Mouse (Mus musculus) lung, postnatal 0 days (tissue): ENCODE results near the gene Ptcd2. TPM values are rescaled to one million over a fixed set of nuclear protein-coding genes. Genes with fewer than 3 reads are reported as not detected.

Experiments
- ATAC-seq: fragments of 200-750 bp; cut with Nextera tagmentation; 2 replicates; pipeline ENCODE4 v1.8.0; 2017; ENCODE audit warnings: moderate library complexity
- DNase-seq: peaks from one replicate; pipeline ENCODE4 v3.0.0-alpha.2; 2016; ENCODE audit warnings: low spot score
- H3K27ac ChIP-seq: fragments of 300-500 bp; sonication (generic); 2 replicates; pipeline ENCODE4 v1.5.1; 2014; ENCODE audit warnings: antibody characterized with exemption, mild to moderate bottlenecking, low read length, mixed read lengths
- H3K27me3 ChIP-seq: fragments of 300-500 bp; sonication (generic); replicated peaks from 2 replicates; pipeline ENCODE4 v1.6.1; 2014; ENCODE audit warnings: low read length, mixed read lengths; ENCODE audit not compliant: insufficient read depth
- H3K36me3 ChIP-seq: fragments of 300-500 bp; sonication (generic); 2 replicates; pipeline ENCODE4 v1.6.1; 2014; ENCODE audit warnings: low read length, mixed read lengths; ENCODE audit not compliant: insufficient read depth
- H3K4me1 ChIP-seq: fragments of 300-500 bp; sonication (generic); 2 replicates; pipeline ENCODE4 v1.6.1; 2014; ENCODE audit warnings: antibody characterized with exemption, low read depth, low read length, mixed read lengths; ENCODE audit not compliant: insufficient read depth
- H3K4me2 ChIP-seq: fragments of 300-500 bp; sonication (generic); replicated peaks from 2 replicates; pipeline ENCODE4 v1.6.1; 2014; ENCODE audit warnings: low read depth, mild to moderate bottlenecking, low read length, moderate library complexity, mixed read lengths
- H3K4me3 ChIP-seq: fragments of 300-500 bp; sonication (generic); 2 replicates; pipeline ENCODE4 v1.5.1; 2014; ENCODE audit warnings: low read depth, low read length
- H3K9ac ChIP-seq: fragments of 300-500 bp; sonication (generic); replicated peaks from 2 replicates; pipeline ENCODE4 v1.6.1; 2014; ENCODE audit warnings: low read depth, mild to moderate bottlenecking
- H3K9me3 ChIP-seq: fragments of 300-500 bp; sonication (generic); 2 replicates; pipeline ENCODE4 v1.6.1; 2016; ENCODE audit warnings: low read length, mixed read lengths
- CTCF ChIP-seq: IDR thresholded peaks from 2 replicates; pipeline ENCODE4 v1.5.1; 2016; ENCODE audit warnings: antibody characterized with exemption, mild to moderate bottlenecking
- EP300 ChIP-seq: IDR thresholded peaks from 2 replicates; pipeline ENCODE4 v1.6.1; 2016; ENCODE audit warnings: antibody characterized with exemption, mild to moderate bottlenecking, control low read depth
- WGBS: fragments of 180-500 bp; shearing (Covaris S2); extraction: QIAGEN DNeasy Blood & Tissue Kit; methylation state at CpG from one replicate; pipeline ENCODE4 v1.1.7; 2014; 5-methylcytosine and 5-hydroxymethylcytosine counted together
- polyA plus RNA-seq: library from polyadenylated mRNA; unstranded; fragments of >200 nt; fragmentation: Nextera tagmentation; extraction: Ambion mirVana; gene quantifications from 2 replicates; pipeline ENCODE4 v1.2.1, GENCODE M21; 2015

Gene Ptcd2
- polyA plus RNA-seq, 1 experiment from 2014 or later: 22.9 TPM

DNA sequence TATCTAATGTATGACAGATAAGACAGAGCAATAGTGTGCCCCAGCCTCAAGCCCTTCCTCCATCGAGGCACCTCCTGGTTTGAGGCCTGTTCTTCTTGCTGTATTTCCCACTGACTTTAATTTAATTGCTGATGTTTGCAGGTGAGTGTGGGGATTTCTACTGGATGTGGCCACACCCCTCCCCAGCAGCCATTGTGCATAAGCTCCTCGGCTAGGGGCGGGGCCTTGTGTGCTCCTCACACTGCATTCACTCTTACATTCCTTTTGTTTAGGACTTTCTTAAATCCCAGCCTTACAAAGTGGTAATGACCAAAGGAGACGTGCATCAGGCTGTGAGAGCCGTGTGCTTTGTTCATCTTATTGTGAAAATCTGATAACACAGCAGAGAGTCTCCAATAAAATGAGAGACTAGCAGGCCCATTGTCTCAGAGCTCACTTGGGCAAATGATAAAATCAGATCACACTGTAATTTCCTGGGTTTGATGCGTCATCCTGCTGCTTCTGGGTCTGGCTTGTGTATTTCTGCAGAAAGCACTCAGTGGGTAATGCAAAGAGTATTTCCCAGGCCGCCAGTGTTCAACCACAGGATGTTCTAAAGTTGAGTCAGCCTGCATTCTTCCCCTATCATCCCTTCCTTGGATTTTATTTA is 40.2 kb upstream of the Ptcd2 start:
- ATAC-seq (peak; percentile 84), DNase-seq (peak; percentile 51)
- Histone ChIP-seq H3K4me3 (no peak overlapping the region), H3K9me3 (no peaks in the 10 kb centered on the region), H3K9ac (no peak overlapping the region), H3K4me2 (no peak overlapping the region), H3K36me3 (no peaks in the 10 kb centered on the region), H3K27me3 (no peaks in the 10 kb centered on the region), H3K27ac (no peak overlapping the region), H3K4me1 (no peaks in the 10 kb centered on the region)
- TF ChIP-seq CTCF (no peak), EP300 (peak; percentile 84)
- WGBS: 74% methylated on average over 7 of the region's 7 CpGs

DNA sequence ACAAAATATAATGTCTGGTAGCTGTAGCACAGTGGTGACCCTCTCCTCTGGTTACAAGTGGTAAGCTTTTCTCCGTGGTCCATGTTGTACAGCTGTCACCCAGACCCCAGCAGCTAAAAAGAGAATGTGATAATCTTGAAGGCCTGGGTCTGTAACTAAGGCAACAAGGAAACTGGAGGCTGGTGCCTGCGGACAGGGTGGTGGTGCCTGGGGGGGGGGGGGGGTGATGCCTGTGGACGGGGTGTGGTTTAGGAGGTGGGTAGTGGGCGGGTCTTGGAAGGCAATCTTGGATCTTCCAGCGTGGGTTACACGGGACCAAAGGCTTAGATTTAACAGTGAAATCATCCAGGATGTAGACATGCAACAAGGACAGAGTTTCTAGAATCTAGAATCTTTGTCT is 37.9 kb upstream of the Ptcd2 start:
- ATAC-seq: no peak
- 62% methylated on average over 6 of the region's 6 CpGs for WGBS

DNA sequence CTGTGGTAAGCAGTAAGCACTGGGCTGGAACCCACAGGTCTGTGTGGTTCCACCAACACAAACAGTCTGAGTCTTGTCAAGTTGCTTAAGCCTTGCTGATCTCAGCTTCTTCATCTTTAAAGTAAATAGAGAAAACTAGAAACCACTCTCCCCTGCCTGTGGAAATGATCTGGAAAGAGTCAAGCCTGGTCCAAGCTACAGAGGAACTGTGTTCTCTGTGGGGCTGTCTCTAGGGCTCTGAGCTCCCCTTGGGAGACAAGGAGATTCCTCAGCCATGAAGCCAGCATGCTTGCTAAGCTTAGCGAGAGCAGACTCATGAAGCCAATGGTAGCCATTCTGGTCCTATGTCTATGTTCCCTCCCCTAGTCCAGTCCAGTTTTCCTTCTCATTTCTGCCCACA is 33.7 kb upstream of the Ptcd2 start:
- Histone ChIP-seq H3K27ac (no peak overlapping the region), H3K9ac (no peak overlapping the region), H3K4me2 (no peak overlapping the region), H3K4me1 (no peaks in the 10 kb centered on the region), H3K9me3 (no peaks in the 10 kb centered on the region), H3K4me3 (no peak overlapping the region), H3K27me3 (no peaks in the 10 kb centered on the region), H3K36me3 (no peaks in the 10 kb centered on the region)
- TF ChIP-seq CTCF (no peak), EP300 (no peak)
- ATAC-seq (no peak), DNase-seq (no peak)
- WGBS: 100% methylated on average over 1 of the region's 1 CpGs

More for the DNA sequence above, 37.9 kb upstream of the Ptcd2 start:
- no peak overlapping the region for H3K4me2 ChIP-seq
- DNase-seq: no peak
- H3K4me1 ChIP-seq: no peaks in the 10 kb centered on the region
- no peaks in the 10 kb centered on the region for H3K9me3 ChIP-seq
- no peaks in the 10 kb centered on the region for H3K36me3 ChIP-seq
- H3K9ac ChIP-seq: no peak overlapping the region
- H3K27ac ChIP-seq: no peak overlapping the region
- H3K27me3 ChIP-seq: no peaks in the 10 kb centered on the region
- no peak overlapping the region for H3K4me3 ChIP-seq
- TF ChIP-seq EP300: no peak
- TF ChIP-seq CTCF: no peak

DNA sequence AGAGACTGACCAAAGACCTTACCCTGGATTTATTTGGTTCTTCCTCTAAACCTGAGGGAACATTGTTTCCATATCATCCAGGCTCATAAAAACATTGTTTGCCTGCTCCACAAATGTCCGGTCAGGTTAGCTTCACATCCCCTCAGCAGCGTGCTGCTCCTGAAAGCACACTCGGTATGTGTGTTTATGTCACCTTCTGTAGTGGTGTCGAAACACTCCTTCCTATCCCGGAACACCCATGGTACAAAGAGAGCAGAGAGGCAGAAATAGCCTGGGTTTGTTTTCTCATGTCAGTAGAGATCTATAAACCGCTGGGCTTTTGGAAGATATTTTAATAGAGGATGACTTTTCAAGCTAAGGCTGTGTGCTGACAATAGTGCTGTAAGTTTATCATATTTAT is 32.5 kb upstream of the Ptcd2 start:
- no peak overlapping the region for H3K4me3 ChIP-seq
- no peak for ATAC-seq
- 0 out of 2 replicates have a peak, but pooled peaks cover 3% of the 10 kb centered on the region for H3K36me3 ChIP-seq
- H3K27ac ChIP-seq: no peak overlapping the region
- no peaks in the 10 kb centered on the region for H3K4me1 ChIP-seq
- no peaks in the 10 kb centered on the region for H3K9me3 ChIP-seq
- H3K9ac ChIP-seq: no peak overlapping the region
- TF ChIP-seq CTCF (no peak), EP300 (no peak)
- no peak overlapping the region for H3K4me2 ChIP-seq
- WGBS: 62% methylated on average over 6 of the region's 6 CpGs
- no peaks in the 10 kb centered on the region for H3K27me3 ChIP-seq
- DNase-seq: no peak

DNA sequence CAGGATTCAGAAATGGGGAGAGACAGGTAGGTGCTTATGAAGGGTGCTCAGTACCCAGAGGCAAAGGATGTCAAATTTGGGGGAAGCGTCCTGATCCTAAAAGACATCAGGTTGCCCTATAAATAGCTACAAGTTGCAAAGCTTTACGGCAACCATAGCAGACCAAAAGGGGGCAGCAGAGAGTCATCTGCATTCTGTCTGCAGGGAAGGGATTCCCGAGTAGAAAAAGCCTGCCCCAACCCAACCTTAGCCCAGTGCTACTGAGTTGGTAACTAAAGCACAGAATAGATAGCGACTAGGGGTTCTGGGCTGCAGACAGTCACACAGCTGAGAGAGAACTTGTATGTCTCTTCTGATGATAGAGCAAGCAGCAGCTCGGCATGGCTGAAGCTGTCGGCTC is 31.0 kb upstream of the Ptcd2 start:
- Histone ChIP-seq H3K9ac (no peak overlapping the region), H3K27ac (no peak overlapping the region), H3K27me3 (no peaks in the 10 kb centered on the region), H3K4me2 (no peak overlapping the region), H3K9me3 (no peaks in the 10 kb centered on the region), H3K4me3 (no peak overlapping the region), H3K36me3 (0 out of 2 replicates have a peak, but pooled peaks cover 3% of the 10 kb centered on the region), H3K4me1 (no peaks in the 10 kb centered on the region)
- DNase-seq (peak; percentile 72), ATAC-seq (peak; percentile 62; the same call in 1 of the 2 replicates)
- 31% methylated on average over 6 of the region's 6 CpGs for WGBS
- TF ChIP-seq EP300 (no peak), CTCF (peak; percentile 94)

DNA sequence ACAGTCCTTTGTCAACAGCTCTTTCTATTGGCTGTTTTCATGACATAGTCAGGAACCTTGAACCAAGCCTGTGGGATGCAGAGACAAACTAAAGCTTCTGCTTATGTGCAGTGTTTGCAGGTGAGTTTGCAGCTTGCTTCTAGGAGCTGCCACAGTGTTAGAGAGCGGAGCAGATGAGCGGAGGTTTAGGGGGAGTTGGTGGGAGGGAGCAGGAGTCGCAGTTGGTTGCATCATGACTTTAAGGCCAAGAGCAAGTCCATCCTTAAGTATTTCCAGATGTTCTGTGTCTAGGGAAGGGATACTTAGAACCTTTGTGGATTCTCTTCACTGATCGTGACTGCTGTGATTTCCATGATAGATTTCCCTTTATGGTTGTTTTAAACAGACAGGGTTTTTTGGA is 29.7 kb upstream of the Ptcd2 start:
- WGBS: 79% methylated on average over 4 of the region's 4 CpGs
- Histone ChIP-seq H3K36me3 (0 out of 2 replicates have a peak, but pooled peaks cover 3% of the 10 kb centered on the region), H3K9ac (no peak overlapping the region), H3K27me3 (no peaks in the 10 kb centered on the region), H3K9me3 (no peaks in the 10 kb centered on the region), H3K4me3 (no peak overlapping the region), H3K4me2 (no peak overlapping the region), H3K27ac (no peak overlapping the region), H3K4me1 (no peaks in the 10 kb centered on the region)
- TF ChIP-seq CTCF: no peak
- no peak for TF ChIP-seq EP300
- ATAC-seq (no peak), DNase-seq (no peak)
